Mouse (Mus musculus) heart, adult 9 months (tissue): ENCODE data around the gene Cacna1h.

Experiments used
- DNase-seq, 2 experiments: peaks; one replicate each; pipeline ENCODE4 v3.0.0; 2022; ENCODE audit warnings: low spot score in 2 of 2

Gene Cacna1h

DNA sequence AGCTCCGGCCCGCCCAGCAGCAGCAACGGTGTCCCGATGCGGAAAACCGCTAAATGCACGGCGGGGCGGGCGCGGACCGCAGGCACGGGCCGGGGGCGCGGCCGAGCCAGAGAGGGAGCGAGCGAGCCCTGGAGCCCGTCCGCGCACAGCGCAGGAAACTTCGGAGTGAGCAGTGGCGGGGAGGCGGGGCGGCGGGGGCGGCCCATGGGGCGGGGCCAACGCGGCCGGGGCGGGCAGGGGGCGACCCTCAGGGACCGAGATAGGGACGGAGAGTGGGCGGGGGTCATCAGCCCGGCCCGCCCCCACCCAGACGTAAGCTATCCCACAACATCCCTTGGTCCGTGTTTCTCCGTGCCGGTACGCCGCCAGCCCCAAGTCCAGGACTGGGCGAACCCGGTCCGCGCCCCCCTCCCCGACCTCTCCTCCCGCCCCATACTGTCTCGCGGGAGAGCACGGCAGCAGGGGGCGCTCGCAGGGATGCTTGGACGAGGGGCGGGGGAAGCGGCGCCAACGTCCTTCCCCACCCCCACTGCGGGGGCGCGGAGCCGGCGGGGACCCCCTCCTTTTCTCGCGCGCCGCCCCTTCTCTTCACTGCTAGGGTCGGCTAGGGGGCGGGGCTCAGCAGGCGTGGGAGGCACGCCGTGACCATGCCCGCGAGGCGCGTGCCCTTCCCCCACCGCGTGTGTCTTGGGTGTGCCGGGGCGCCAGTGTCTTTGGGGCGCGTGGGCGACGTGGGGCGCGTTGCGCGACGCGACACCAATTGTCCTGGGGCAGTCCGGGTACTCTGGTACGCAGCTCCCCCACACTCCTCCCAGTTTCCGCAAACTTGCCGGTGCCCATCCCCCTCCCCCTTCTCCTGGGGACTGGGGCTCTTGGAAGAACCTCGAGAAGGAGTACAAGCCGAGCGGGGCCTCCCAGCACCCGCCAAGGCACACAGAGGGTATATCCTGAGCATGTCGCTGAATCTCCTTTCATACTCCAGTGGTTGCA lies at the start of gene Cacna1h:
Cacna1h (minus strand) TSS at position 167 of the 990 bp plus-strand sequence.
- DNase-seq: peak in 1 of 2 experiments; percentile 17

DNA sequence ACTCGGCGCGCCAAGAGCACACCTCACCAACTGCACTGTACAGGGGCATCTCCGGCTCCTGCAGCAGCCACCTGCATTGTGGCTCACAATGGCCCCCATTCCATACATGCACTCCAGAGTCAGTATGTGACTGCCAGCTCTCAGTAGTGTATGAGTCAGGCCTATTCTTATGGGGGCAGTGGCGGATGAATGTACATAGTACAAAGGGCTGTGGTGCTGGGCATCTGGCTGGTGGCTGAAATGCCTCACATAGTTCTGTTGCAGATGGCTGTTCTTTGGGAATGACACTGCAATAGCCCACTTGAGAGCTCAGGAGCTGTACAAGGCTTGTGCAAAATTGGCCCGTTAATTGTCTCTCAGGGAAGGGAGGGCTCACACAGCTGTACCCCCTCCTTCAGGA lies 48.5 kb upstream of the Cacna1h start:
- DNase-seq: no peak

DNA sequence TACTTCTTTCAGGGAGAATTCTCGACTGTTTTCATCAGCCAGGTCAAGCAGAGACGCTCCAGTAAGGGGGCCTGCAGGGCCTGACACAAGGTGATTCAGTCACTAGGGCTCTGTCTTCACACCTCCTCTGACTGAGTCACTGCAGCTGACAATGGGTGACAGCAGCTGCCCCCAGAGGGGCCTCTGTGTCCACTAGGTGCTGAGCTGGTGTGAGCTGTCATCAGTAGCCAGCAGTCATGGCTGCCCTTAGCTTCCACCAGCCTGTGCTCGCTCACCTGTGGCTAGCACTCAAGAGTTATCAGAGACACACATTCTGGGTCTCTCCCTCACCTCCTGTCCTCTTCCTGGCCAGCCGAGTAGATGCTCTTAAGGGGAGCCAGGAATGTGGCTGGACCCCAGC lies 47.2 kb upstream of the Cacna1h start:
- DNase-seq: no peak

DNA sequence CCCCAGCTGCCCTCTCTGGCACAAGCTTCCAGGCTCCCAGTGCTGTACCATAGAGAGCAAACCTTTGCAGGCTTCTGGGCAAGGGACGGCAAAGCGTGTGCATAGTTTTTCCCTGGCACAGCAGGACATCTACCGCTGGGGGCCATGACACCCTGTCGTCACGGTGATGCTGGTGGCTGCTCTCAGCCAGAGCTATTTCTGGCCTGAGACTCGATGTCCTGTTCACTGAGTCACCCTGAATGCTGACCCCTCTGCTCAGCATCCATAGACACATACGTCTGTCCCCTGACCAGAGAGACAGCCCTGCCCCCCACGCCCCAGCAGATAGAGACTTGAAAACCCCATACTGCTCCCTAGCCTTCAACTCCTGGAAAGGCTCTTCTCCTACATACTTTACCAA lies 46.6 kb upstream of the Cacna1h start:
- no peak for DNase-seq

DNA sequence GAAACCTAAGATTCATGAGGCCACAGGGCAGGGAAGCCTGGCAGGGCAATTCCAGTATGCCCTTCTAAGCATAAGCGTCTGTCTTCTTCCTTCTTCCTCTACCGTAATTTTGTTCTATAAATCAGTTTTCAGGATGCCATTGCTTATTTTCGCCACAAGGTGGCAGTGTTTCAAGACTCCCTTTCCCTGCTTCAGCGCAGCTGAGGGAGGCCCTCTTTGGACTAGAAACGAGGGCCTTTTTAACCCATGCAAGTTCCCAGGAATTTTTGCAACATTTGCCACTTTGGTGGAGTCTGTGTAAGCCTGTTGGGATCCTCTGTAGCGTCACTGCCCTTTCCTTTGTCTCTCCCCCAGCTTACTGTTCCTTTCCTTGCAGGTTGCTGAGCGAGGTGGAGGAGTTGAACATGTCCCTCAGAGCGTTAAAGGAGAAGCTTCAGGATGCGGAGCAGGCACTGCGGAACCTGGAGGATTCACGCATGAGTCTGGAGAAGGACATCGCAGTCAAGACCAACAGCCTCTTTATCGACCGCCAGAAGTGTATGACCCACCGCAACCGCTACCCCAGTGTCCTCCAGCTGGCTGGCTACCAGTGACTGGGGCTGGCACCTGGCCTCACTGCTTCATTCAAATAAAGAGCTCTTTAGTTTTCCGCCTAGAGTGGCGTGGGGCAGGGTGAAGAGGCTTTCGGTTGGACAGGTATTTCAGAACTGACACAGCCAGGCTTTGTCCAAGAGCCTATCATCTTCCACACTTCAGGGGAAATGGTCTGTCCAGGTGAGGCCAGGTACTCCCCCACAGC lies 42.6 kb upstream of the Cacna1h start:
- no peak for DNase-seq

DNA sequence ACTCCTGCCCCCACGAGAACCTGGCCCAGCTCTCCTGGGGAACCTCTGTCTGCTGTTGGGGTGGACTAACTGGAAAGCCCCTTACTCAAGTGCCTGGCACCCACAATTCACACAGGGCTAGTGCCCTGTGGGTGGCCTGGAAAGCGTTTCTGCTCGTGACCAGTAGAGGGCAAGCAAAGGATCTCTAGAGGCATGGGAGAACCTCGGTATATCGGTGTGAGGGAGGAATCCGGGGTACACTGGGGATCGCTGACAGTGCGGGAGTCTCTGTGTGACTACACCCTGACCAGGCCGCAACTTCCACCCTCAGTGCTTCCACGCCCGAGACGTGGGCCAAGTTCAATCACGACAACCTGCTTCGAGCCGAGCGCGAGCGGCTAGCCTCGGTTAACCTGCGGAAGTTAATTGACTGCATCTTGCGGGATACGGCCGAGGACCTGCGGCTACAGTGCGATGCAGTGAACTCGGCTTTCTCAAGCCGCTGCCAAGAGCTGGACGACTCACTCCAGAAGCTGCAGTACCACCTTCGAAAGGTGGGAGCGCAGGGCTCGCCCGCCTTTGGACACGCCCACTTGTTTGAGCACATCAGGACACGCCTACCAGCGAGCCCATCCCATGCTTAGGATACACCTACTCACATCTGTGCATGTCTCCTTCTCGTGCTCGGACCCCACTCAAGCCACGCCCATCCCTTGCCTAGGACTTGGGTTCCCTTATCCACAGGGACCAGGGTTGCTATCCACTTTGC lies 40.9 kb upstream of the Cacna1h start:
- DNase-seq: no peak

DNA sequence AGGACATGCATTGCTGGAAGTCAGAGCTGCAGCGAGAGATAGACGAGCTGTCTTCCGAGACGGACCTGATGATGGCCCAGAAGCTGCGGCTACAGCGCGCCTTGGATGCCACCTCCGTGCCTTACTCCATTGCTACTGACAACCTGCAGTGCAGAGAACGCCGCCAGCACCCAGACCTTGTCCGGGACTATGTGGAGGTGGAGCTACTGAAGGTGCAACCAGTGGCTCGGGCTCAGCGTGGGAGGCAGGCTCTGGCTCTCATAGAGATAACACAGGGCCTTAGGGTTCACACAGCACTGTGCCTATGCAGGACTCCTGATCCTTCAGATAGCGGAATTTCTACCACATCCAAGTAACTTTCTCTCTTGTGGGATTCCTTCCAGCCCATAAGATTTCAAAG lies 38.5 kb upstream of the Cacna1h start:
- DNase-seq: no peak

DNA sequence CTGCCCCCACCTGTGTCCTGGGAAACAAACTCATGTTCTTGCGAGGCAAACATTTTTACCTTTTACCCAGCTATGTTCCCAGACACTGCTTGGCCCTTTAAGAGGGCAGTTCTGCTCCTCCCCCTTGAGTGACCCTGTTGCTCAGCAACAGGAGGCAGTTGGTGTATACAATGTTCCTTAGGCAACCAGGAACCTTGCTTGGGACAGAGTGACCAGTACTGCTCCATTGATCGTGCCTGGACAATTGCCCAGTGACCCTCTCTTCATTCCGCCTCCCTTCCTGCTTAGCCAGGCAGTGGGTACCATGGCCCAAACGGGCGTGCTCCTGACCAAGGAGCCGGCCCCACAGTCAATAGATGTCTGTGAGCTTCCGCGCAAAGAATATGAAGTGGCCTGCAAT lies 37.8 kb upstream of the Cacna1h start:
- no peak for DNase-seq

DNA sequence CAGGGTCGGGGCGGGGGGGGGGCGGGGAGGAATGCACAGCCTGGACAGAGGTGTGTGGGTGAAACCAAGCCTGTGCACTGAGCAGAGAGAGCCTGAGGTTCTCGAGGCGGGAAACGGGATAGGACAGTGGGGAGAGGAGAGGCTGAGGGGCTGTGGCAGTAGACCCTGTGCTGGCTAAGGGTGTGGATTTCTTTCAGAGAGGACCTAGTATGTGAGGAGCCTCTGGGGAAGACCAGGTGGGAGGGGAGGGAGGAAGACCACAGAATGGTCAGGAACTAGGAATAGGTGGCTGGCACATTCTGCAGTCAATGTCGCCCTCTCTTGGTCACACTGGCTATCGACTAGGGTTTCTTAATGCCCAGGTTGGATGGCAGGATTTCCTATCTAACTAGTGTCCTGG lies 36.2 kb upstream of the Cacna1h start:
- DNase-seq: peak in 1 of 2 experiments; percentile 43

DNA sequence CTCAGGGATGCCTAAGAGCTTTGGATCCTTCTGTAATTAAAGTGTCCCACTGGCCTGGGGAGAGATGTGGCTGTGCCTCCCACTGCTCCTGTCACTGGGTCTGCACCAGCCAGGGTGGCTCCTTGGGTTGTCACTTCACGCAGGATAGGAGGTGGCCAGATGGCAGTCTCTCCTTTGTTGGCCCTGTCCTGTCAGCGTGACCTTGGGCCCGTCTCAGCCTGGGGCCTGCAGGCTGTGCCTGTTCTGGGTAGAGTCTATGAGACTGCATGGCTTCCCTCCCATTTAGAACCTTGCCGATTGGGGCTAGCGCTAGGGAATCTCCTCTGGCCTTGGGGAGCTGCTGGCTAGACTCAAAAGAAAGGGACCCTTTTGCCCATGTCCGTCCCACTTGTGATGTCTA lies 34.7 kb upstream of the Cacna1h start:
- DNase-seq: no peak

DNA sequence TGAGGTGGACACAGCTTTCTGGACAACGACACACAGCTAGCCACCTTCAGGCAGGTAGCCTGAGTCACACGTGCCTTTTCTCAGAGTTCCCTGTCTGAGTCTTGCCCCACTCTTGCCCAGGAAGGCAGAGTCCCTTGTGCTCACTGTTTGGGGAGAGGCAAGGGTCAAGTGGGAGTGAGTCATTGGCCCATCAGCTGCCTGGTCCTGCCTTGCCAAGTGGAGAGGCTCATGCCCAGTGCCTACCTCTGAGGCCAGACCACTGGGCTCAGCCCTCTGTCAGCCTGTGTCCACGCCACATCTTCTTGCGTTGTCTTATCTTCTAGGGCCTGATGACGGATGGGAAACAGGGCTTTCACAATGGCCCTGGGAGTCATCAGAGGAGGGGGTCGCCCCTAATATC lies 34.2 kb upstream of the Cacna1h start:
- no peak for DNase-seq

DNA sequence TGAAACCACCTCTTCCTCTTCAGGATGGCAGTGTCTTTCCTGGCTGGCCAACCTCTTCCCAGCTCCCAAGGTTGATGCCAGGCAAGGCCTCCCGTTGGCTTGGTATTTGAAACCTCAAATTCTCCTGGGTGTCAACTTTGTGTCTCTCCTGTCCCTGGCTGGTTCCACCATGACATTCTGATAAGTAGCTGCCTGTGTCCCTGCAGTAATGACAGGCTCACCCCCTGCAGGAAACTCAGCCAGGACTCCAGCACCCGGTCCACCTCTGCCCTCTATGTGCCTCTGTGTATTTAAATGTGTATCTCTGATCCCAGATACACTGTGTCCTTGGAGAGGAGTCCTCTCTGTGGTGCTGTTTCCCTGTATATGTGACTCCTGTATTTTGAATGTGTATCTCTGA lies 32.7 kb upstream of the Cacna1h start:
- DNase-seq: no peak

DNA sequence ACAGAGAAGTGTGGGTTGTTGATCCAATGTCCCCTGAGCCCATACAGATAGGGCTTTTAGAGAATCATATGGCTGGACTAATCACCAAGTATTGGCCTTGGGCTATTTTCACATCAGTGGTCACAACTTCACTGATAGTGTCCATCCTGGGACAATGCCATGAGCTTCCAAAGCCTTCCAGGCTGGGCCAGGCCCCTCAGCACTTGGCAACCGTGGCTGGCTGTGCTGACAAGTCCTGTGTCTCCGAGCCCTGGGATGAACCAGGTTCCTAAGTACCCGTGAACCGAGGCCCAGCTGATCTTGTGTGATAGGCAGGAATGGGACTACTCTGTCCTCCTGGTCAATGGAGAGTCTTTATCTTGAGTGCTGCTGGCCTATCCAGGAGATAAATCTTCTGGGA lies 30.5 kb upstream of the Cacna1h start:
- DNase-seq: no peak

DNA sequence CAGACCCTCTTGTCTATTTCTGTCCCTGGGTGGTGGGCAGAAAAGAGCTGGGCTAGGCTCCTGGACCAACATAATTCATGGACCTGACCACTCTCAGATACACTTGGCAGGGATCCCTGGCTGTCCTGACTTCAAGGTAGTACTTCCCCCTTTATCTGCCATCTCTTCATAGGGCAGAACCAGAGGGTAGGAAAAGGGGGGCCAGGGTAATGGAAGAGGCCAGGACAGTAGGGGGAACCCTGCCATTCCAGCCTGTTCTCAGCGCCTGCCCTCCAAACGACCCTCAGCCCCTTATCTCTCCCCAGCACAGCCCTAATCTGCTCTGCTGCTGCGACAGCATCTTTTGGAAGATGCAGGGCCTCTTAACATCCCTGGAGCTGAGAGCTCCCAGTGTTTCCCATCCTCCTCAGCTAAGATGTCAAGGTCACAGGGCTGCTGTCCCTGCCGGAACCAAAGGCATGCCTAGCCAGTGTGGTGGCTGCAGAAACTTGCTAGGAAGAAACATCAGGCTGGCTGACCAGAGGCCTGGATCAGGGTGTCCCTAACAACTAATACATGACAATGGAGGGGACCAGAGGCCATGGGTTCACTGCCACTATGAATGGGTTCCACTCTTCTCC lies 29.9 kb upstream of the Cacna1h start:
- DNase-seq: no peak

DNA sequence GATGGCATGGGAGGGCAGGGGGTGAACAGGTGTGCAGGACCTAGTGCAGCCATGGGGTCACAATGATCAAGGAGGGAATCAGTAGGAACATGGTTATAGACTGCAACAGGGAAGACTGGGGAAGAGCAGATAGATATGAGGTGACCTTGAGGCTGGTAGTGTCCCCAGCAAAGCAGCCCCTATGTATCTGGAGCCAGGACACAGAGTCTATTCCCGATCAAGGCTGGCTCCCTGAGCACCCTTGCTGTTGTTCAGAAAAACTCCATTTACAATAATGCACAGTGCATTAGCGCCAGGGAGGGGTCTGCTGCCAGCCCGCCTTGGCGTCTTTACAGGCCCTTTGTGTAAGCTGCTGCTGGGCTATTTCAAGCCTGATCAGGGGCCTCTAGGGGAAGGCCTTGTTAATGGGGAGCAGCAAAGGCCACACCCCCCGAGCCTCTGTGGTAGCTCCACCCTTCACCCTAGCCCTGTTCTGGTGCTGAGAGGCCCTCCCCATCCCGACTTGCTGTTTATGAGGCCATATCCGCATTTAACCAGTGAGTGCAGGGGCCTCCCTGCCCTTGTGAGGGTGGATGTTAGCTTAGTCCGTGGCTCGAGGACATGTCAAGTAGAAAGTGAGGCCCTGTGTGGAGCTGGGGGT lies 28.8 kb upstream of the Cacna1h start:
- peak in 1 of 2 experiments; percentile 24 for DNase-seq

DNA sequence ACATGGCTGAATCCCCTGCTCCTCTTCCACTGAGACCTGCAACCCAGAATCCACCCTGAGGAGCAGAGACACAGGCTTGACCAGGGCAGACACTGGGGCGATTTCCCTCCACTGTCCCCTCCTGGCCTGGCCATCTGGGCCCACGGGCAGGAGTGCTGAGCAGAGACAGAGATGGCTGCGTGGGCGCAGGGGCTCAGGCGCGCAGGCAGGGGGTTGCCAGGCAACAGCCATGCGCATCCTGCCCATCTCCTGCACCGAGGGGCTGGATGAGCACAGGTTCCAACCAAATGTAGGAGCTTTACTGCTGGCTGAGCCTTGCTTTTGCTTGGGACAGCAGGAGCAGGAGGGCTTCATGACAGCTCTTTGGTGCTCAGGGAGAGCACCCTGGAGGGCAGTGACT lies 23.0 kb upstream of the Cacna1h start:
- DNase-seq: no peak

DNA sequence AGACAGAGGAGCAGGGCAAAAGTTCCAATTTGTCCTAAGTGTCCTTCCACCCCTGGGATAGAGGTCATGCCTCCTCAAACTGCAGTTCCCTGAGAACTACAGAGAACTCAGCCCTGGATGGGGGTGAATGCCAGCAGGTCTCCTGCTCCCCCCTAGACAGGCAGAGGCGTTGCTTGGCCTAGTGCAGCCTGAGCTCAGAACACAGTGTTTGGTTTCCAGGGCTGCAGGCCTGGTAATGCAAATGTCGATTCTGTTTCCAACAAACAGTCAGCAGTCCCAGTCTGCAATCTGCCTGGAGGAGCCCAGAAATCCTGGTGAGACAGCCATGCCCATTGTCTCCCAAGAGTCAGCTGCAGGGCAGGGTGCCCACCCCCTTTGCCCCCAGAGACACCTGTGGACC lies 20.7 kb upstream of the Cacna1h start, which contains the start of gene Tekt4:
Tekt4 (plus strand) TSS at position 344 of the 400 bp plus-strand sequence.
- DNase-seq: no peak

DNA sequence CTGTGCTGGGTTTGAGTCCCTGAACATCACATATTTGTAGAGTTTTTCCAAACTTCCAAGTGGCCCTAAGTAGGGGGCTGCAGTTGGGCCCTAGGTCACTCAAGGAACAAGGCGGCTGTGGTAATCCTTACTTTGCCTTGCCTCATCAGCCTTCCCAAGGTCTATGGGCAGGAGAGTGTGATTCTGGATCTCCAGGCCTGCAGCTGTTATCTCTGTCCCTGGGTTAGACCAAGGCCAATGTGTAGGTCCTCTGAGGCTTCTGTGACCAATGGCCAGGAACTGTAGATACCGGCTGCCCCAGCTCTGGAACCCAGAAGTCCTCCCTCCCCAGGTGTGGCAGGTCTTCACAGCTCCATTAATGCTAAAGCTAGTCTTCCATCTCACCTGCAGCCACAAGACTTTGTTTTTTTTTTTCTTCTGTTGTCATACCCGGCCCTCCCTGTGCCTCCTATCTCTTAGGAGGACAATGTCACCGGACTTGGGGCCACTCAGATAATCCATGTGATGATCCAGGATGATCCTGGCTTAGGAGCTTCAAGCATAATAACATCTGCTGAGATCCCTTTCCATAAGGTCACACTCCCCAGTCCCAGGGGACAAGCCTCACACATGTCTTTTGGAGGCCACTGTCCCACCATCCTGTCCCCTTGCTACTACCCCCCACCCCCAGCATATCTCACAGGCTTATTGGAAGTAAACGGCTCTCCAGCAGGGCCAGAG lies 18.8 kb upstream of the Cacna1h start:
- no peak for DNase-seq

DNA sequence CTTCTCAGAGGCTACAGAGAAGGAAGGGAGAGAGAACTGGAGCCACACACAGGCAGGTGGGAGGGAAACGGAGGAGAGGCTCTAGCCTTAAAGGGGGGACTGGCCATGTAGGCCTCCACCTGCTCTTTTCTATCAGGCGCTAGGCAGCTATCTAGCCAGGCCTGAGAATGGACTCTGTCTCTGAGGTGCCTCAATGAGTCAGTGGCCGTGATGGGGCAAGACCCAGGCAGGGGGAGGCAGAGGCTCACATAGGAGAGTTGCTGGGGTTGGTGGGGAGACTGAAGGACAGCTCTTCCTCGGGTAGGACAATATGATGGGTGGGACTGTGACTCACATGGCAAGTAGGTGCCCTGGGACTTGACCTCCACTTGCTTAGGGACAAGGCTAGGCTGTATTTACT lies 16.7 kb upstream of the Cacna1h start:
- DNase-seq: no peak

DNA sequence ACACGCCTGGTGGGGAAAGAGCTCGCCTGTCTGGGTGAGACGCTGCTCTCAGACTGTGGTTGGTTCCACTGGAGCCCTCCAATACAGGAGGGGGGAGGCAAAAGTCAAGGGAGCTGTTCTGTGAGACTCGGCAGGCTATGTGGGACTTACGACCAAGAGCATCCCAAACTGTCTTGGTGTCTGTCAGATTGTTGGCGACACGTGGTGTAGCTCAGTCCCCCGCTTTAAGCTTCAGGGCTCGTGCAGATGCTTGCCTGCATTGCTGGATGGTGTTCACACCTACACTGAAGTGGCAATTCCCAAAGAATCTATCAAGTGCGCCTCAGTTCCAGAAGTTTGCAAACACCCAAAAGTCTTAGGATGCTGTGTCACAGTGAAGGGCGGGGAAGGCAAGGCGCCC lies 14.3 kb upstream of the Cacna1h start:
- no peak for DNase-seq
